Mouse (Mus musculus): ENCODE data around the gene Lce6a. TPM values are rescaled to one million over a fixed set of nuclear protein-coding genes. Genes with fewer than 3 reads are reported as not detected.

The Lce6a gene
- polyA plus RNA-seq, 1 experiment: not detected

GRCm38 (mm10) chr3:92583164-92583826 lies 38.2 kb downstream of the Lce6a start:
- TF ChIP-seq GATA1 (IDR thresholded peaks at IDR 0.05; ENCODE audit: low read length): no peak

- no peak for TF ChIP-seq GATA1 (IDR thresholded peaks at IDR 0.05; ENCODE audit: low read length)
Observed at GRCm38 (mm10) chr3:92579508-92579907, 42.0 kb downstream of the Lce6a start.

GRCm38 (mm10) chr3:92578652-92579413 lies 42.6 kb downstream of the Lce6a start:
- no peak for TF ChIP-seq GATA1 (IDR thresholded peaks at IDR 0.05; ENCODE audit: low read length)

- no peak for TF ChIP-seq GATA1 (IDR thresholded peaks at IDR 0.05; ENCODE audit: low read length)
Observed at GRCm38 (mm10) chr3:92573449-92574041, 47.9 kb downstream of the Lce6a start, which contains the start of gene Ivl. Gene Ivl, minus strand, starts transcription at chr3:92573735.

- no peak for TF ChIP-seq GATA1 (IDR thresholded peaks at IDR 0.05; ENCODE audit: low read length)
Observed at GRCm38 (mm10) chr3:92572514-92573155, 48.8 kb downstream of the Lce6a start.

Other genes with a start within 250 kb of the Lce6a start
- gene Sprr2h, start 236.0 kb downstream of the Lce6a start, polyA plus RNA-seq (2012): not detected in 2 replicates
- gene Sprr2i, start 213.7 kb downstream of the Lce6a start, polyA plus RNA-seq (2012): not detected in 2 replicates
- not detected in 2 replicates for gene Sprr2j-ps, start 203.6 kb downstream of the Lce6a start, polyA plus RNA-seq (2012)
- gene Gm9774, start 192.2 kb downstream of the Lce6a start, polyA plus RNA-seq (2012): 12.8 and 15.9 TPM in 2 replicates
- gene Sprr2k, start 189.1 kb downstream of the Lce6a start, polyA plus RNA-seq (2012): not detected in 2 replicates
- gene Sprr1b, start 182.9 kb downstream of the Lce6a start, polyA plus RNA-seq (2012): not detected in 2 replicates
- gene Sprr3, start 162.9 kb downstream of the Lce6a start, polyA plus RNA-seq (2012): not detected in 2 replicates
- not detected in 2 replicates for gene Sprr1a, start 135.8 kb downstream of the Lce6a start, polyA plus RNA-seq (2012)
- not detected in 2 replicates for gene Sprr4, start 121.2 kb downstream of the Lce6a start, polyA plus RNA-seq (2012)
- not detected in 2 replicates for gene 2310046K23Rik, start 87.1 kb downstream of the Lce6a start, polyA plus RNA-seq (2012)
- gene Ivl, start 47.9 kb downstream of the Lce6a start, polyA plus RNA-seq (2012): not detected in 2 replicates
- gene Smcp, start 32.7 kb downstream of the Lce6a start, polyA plus RNA-seq (2012): not detected in 2 replicates
- not detected in 2 replicates for gene 2210017I01Rik, start 14.2 kb downstream of the Lce6a start, polyA plus RNA-seq (2012)
- not detected in 2 replicates for gene Lce1a1, start 26.6 kb upstream of the Lce6a start, polyA plus RNA-seq (2012)
- not detected in 2 replicates for gene Lce1b, start 35.3 kb upstream of the Lce6a start, polyA plus RNA-seq (2012)
- gene Lce1a2, start 48.7 kb upstream of the Lce6a start, polyA plus RNA-seq (2012): not detected in 2 replicates
- gene Lce1c, start 57.6 kb upstream of the Lce6a start, polyA plus RNA-seq (2012): not detected in 2 replicates
- not detected in 2 replicates for gene Lce1d, start 65.5 kb upstream of the Lce6a start, polyA plus RNA-seq (2012)
- not detected in 2 replicates for gene Lce1e, start 87.4 kb upstream of the Lce6a start, polyA plus RNA-seq (2012)
- not detected in 2 replicates for gene Lce1f, start 98.7 kb upstream of the Lce6a start, polyA plus RNA-seq (2012)
- not detected in 2 replicates for gene Gm38119, start 117.4 kb upstream of the Lce6a start, polyA plus RNA-seq (2012)
- not detected in 2 replicates for gene Lce1g, start 130.7 kb upstream of the Lce6a start, polyA plus RNA-seq (2012)
- not detected in 2 replicates for gene Lce1h, start 143.4 kb upstream of the Lce6a start, polyA plus RNA-seq (2012)
- not detected in 2 replicates for gene Lce1i, start 157.2 kb upstream of the Lce6a start, polyA plus RNA-seq (2012)
- gene Lce1j, start 168.9 kb upstream of the Lce6a start, polyA plus RNA-seq (2012): not detected in 2 replicates
- gene Lce1k, start 186.2 kb upstream of the Lce6a start, polyA plus RNA-seq (2012): not detected in 2 replicates
- gene Kprp, start 205.6 kb upstream of the Lce6a start, polyA plus RNA-seq (2012): not detected in 2 replicates
- not detected in 2 replicates for gene Lce1l, start 229.6 kb upstream of the Lce6a start, polyA plus RNA-seq (2012)
- gene 2310050C09Rik, start 248.6 kb upstream of the Lce6a start, polyA plus RNA-seq (2012): not detected in 2 replicates

Data from G1E-ER4 (cell line).